19 mouse cellular contexts compared by ENCODE assay signal in genomic region chr1:181293079-181293865, GRCm38 (mm10). TPM values are rescaled to one million over a fixed set of nuclear protein-coding genes. Genes with fewer than 3 reads are reported as not detected.
DNase-seq lines count a peak whose midpoint lies in the region; ATAC-seq lines count a peak whose summit lies in the region.
"Had no signal": no experiment of that assay in that cellular context is flagged by ENCODE, and none has a peak within 500 bp of the region (broad histone marks: within the 10 kb centered on the region; RNA-seq: fewer than 3 reads in every experiment).

No protein-coding gene starts in this region.

- no peaks in the 10 kb centered on the region for H3K36me3 ChIP-seq in liver, embryonic 11.5 days (ENCODE audit: control insufficient read depth, insufficient read depth, low read length)
- no peaks in the 10 kb centered on the region for H3K36me3 ChIP-seq in liver, embryonic 12.5 days
- H3K36me3 ChIP-seq in intestine, embryonic 16.5 days (ENCODE audit: control insufficient read depth, insufficient read depth, low read length): no peaks in the 10 kb centered on the region
- no peaks in the 10 kb centered on the region for H3K36me3 ChIP-seq in kidney, embryonic 16.5 days (ENCODE audit: insufficient read depth, low read length)
- H3K36me3 ChIP-seq in stomach, embryonic 15.5 days: no peaks in the 10 kb centered on the region
- H3K36me3 ChIP-seq: hindbrain, embryonic 13.5 days had no signal

- no peaks in the 10 kb centered on the region for H3K27me3 ChIP-seq in liver, embryonic 11.5 days (replicated peaks; ENCODE audit: control insufficient read depth, insufficient read depth, low read length)
- H3K27me3 ChIP-seq in liver, embryonic 12.5 days (replicated peaks): peaks cover 48% of the 10 kb centered on the region
- H3K27me3 ChIP-seq in intestine, embryonic 16.5 days (replicated peaks; ENCODE audit: control insufficient read depth, insufficient read depth, low read length): no peaks in the 10 kb centered on the region
- H3K27me3 ChIP-seq in kidney, embryonic 16.5 days (ENCODE audit: insufficient read depth, low read length): no peaks in the 10 kb centered on the region
- H3K27me3 ChIP-seq in stomach, embryonic 15.5 days (replicated peaks): no peaks in the 10 kb centered on the region
- H3K27me3 ChIP-seq: hindbrain, embryonic 13.5 days had no signal

- H3K4me2 ChIP-seq in liver, embryonic 11.5 days: no peak overlapping the region
- no peak overlapping the region for H3K4me2 ChIP-seq in liver, embryonic 12.5 days
- H3K4me2 ChIP-seq in intestine, embryonic 16.5 days (ENCODE audit: low read depth, low read length): no peak overlapping the region; the same call in 1 of the 2 replicates
- H3K4me2 ChIP-seq in kidney, embryonic 16.5 days (replicated peaks; ENCODE audit: low read depth, low read length): no peak overlapping the region
- no peak overlapping the region for H3K4me2 ChIP-seq in stomach, embryonic 15.5 days
- H3K4me2 ChIP-seq: hindbrain, embryonic 13.5 days; lung, embryonic 14.5 days had no signal

- ATAC-seq in liver, embryonic 11.5 days (replicated peaks; ENCODE audit: low FRiP score): no peak
- ATAC-seq in liver, embryonic 12.5 days: no peak
- ATAC-seq in intestine, embryonic 16.5 days: peak; percentile 83
- ATAC-seq in kidney, embryonic 16.5 days (ENCODE audit: low FRiP score, low TSS enrichment): 0 out of 2 replicates have a peak, but pooled peaks have one; percentile 57
- peak; percentile 39; the same call in 1 of the 2 replicates for ATAC-seq in stomach, embryonic 15.5 days (ENCODE audit: insufficient read depth, low FRiP score, low read depth)
- ATAC-seq in megakaryocyte progenitor cell, adult 5-6 weeks (replicated peaks; ENCODE audit: poor library complexity): no peak

- H3K9me3 ChIP-seq in liver, embryonic 11.5 days (ENCODE audit: control insufficient read depth, low read length): no peaks in the 10 kb centered on the region
- H3K9me3 ChIP-seq in liver, embryonic 12.5 days (replicated peaks): no peaks in the 10 kb centered on the region
- H3K9me3 ChIP-seq in intestine, embryonic 16.5 days (ENCODE audit: control insufficient read depth, low read length): no peaks in the 10 kb centered on the region
- H3K9me3 ChIP-seq in kidney, embryonic 16.5 days (ENCODE audit: low read length): no peaks in the 10 kb centered on the region
- H3K9me3 ChIP-seq in stomach, embryonic 15.5 days: no peaks in the 10 kb centered on the region
- H3K9me3 ChIP-seq: hindbrain, embryonic 13.5 days had no signal

- WGBS in liver, embryonic 11.5 days: 82% methylated on average over 16 of the region's 16 CpGs
- 81% methylated on average over 16 of the region's 16 CpGs for WGBS in liver, embryonic 12.5 days (ENCODE audit: insufficient replicate concordance)
- 80% methylated on average over 16 of the region's 16 CpGs for WGBS in intestine, embryonic 16.5 days
- 84% methylated on average over 16 of the region's 16 CpGs for whole genome bisulfite sequencing in kidney, embryonic 16.5 days
- WGBS in stomach, embryonic 15.5 days: 83% methylated on average over 16 of the region's 16 CpGs

- DNase-seq in liver, embryonic 11.5 days (ENCODE audit: low spot score): peak; percentile 9
- no peak for DNase-seq in adipocyte (ENCODE audit: low spot score)
- no peak for DNase-seq in thymus, postnatal 4 days
- DNase-seq: adrenal gland, postnatal 36 days; cerebellum, adult 2 months; gastrocnemius, postnatal 10 days; heart, adult 2 months; heart, postnatal 10 days; liver; lung, embryonic 14.5 days; thymus, adult 18-20 months had no signal

- H3K4me3 ChIP-seq in liver, embryonic 11.5 days (ENCODE audit: low read depth, low read length): no peak overlapping the region
- no peak overlapping the region for H3K4me3 ChIP-seq in liver, embryonic 12.5 days
- no peak overlapping the region for H3K4me3 ChIP-seq in intestine, embryonic 16.5 days (ENCODE audit: low read length)
- no peak overlapping the region for H3K4me3 ChIP-seq in kidney, embryonic 16.5 days (ENCODE audit: low read length)
- H3K4me3 ChIP-seq in stomach, embryonic 15.5 days (replicated peaks): no peak overlapping the region
- H3K4me3 ChIP-seq: heart, adult 2 months; hindbrain, embryonic 13.5 days had no signal

- no peak overlapping the region for H3K27ac ChIP-seq in liver, embryonic 11.5 days (ENCODE audit: low read depth, low read length)
- H3K27ac ChIP-seq in liver, embryonic 12.5 days: no peak overlapping the region
- no peak overlapping the region for H3K27ac ChIP-seq in intestine, embryonic 16.5 days (ENCODE audit: low read length)
- H3K27ac ChIP-seq in kidney, embryonic 16.5 days (ENCODE audit: low read length): no peak overlapping the region
- no peak overlapping the region for H3K27ac ChIP-seq in stomach, embryonic 15.5 days
- H3K27ac ChIP-seq: heart, adult 2 months; hindbrain, embryonic 13.5 days had no signal

- H3K4me1 ChIP-seq in liver, embryonic 11.5 days (replicated peaks; ENCODE audit: control insufficient read depth, insufficient read depth, low read length): no peaks in the 10 kb centered on the region
- 0 out of 2 replicates have a peak, but pooled peaks cover 5% of the 10 kb centered on the region for H3K4me1 ChIP-seq in liver, embryonic 12.5 days
- peaks cover 6% of the 10 kb centered on the region; the same call in 1 of the 2 replicates for H3K4me1 ChIP-seq in intestine, embryonic 16.5 days (ENCODE audit: control insufficient read depth, insufficient read depth, low read length)
- H3K4me1 ChIP-seq in kidney, embryonic 16.5 days (ENCODE audit: insufficient read depth, low read length): no peaks in the 10 kb centered on the region
- H3K4me1 ChIP-seq in stomach, embryonic 15.5 days: no peaks in the 10 kb centered on the region
- H3K4me1 ChIP-seq: hindbrain, embryonic 13.5 days had no signal

- no peak overlapping the region for H3K9ac ChIP-seq in liver, embryonic 11.5 days (ENCODE audit: low read depth, low read length)
- H3K9ac ChIP-seq in liver, embryonic 12.5 days: no peak overlapping the region
- H3K9ac ChIP-seq in intestine, embryonic 16.5 days (ENCODE audit: low read depth, low read length): no peak overlapping the region
- H3K9ac ChIP-seq in kidney, embryonic 16.5 days (replicated peaks; ENCODE audit: low read length): no peak overlapping the region
- H3K9ac ChIP-seq in stomach, embryonic 15.5 days: no peak overlapping the region
- H3K9ac ChIP-seq: hindbrain, embryonic 13.5 days; lung, embryonic 14.5 days had no signal

RNA-seq across cellular contexts. Expression of gene Cnih3, which starts 59.2 kb away (rescaled TPM):
- 0.12 TPM in 1 of 2 replicates, not detected in the other for polyA plus RNA-seq in liver, embryonic 11.5 days (2014; fragmentation: Nextera tagmentation; extraction: Ambion mirVana)
- polyA plus RNA-seq in liver, embryonic 12.5 days (2016; fragmentation: Nextera tagmentation; extraction: Ambion mirVana): 0.05 TPM in 2 replicates
- 0.13 and 0.21 TPM in 2 replicates for polyA plus RNA-seq in intestine, embryonic 16.5 days (2015; fragmentation: Nextera tagmentation; extraction: Ambion mirVana)
- polyA plus RNA-seq in kidney, embryonic 16.5 days (2015; fragmentation: Nextera tagmentation; extraction: Ambion mirVana): 0.17 TPM in 1 of 2 replicates, not detected in the other
- polyA plus RNA-seq in stomach, embryonic 15.5 days (2015; fragmentation: Nextera tagmentation; extraction: Ambion mirVana): 0.35 and 0.52 TPM in 2 replicates
- total RNA-seq in megakaryocyte progenitor cell, adult 5-6 weeks (2015): not detected in 2 replicates
- total RNA-seq in megakaryocyte progenitor cell, adult 5-6 weeks (2017): not detected in 2 replicates
- total RNA-seq: adrenal gland, postnatal 36 days; heart, adult 2 months; heart, postnatal 10 days; megakaryocyte-erythroid progenitor cell, adult 5-6 weeks had no signal
- polyA plus RNA-seq: lung, embryonic 14.5 days; spleen, adult 2 months had no signal

Comparison
In these comparisons a context has a peak if more than half of its experiments do, and no peak if none do; other contexts are left out.
1. ATAC-seq: peak in intestine, embryonic 16.5 days (single experiment), kidney, embryonic 16.5 days (single experiment) and stomach, embryonic 15.5 days (single experiment); none in liver, embryonic 11.5 days (single experiment), liver, embryonic 12.5 days (single experiment) and megakaryocyte progenitor cell, adult 5-6 weeks (single experiment).